Mouse (Mus musculus): Measurements from ENCODE around the gene Zdhhc19.

The Zdhhc19 gene

GRCm38 (mm10) chr16:32551346-32551747 is 55.3 kb downstream of the Zdhhc19 start:
- no peak for DNase-seq

GRCm38 (mm10) chr16:32555588-32555987 is 59.5 kb downstream of the Zdhhc19 start:
- DNase-seq: no peak

- DNase-seq: no peak
Measured at GRCm38 (mm10) chr16:32559493-32559892, 63.4 kb downstream of the Zdhhc19 start.

- DNase-seq: no peak
Measured at GRCm38 (mm10) chr16:32563056-32563793, 67.2 kb downstream of the Zdhhc19 start.

GRCm38 (mm10) chr16:32567282-32567681 is 71.2 kb downstream of the Zdhhc19 start:
- DNase-seq: no peak

- no peak for DNase-seq
Measured at GRCm38 (mm10) chr16:32568401-32568800, 72.3 kb downstream of the Zdhhc19 start.

- DNase-seq: no peak
Measured at GRCm38 (mm10) chr16:32570042-32570441, 74.0 kb downstream of the Zdhhc19 start.

- DNase-seq: no peak
Measured at GRCm38 (mm10) chr16:32572528-32572927, 76.5 kb downstream of the Zdhhc19 start.

- DNase-seq: no peak
Measured at GRCm38 (mm10) chr16:32586482-32586881, 90.4 kb downstream of the Zdhhc19 start.

- DNase-seq: no peak
Measured at GRCm38 (mm10) chr16:32588568-32588967, 92.5 kb downstream of the Zdhhc19 start.

- DNase-seq: no peak
Measured at GRCm38 (mm10) chr16:32591521-32591920, 95.5 kb downstream of the Zdhhc19 start.

- DNase-seq: no peak
Measured at GRCm38 (mm10) chr16:32593283-32593805, 97.3 kb downstream of the Zdhhc19 start.

GRCm38 (mm10) chr16:32593916-32594315 is 97.9 kb downstream of the Zdhhc19 start:
- no peak for DNase-seq

- no peak for DNase-seq
Measured at GRCm38 (mm10) chr16:32594701-32595100, 98.6 kb downstream of the Zdhhc19 start.

GRCm38 (mm10) chr16:32595142-32595855 is 99.2 kb downstream of the Zdhhc19 start:
- no peak for DNase-seq

- peak; percentile 45 to 51 for DNase-seq
Measured at GRCm38 (mm10) chr16:32597909-32598381, 101.9 kb downstream of the Zdhhc19 start.

GRCm38 (mm10) chr16:32599151-32599550 is 103.1 kb downstream of the Zdhhc19 start:
- DNase-seq: no peak

GRCm38 (mm10) chr16:32602193-32602685 is 106.2 kb downstream of the Zdhhc19 start:
- no peak for DNase-seq

- no peak for DNase-seq
Measured at GRCm38 (mm10) chr16:32607562-32608343, 111.7 kb downstream of the Zdhhc19 start.

- no peak for DNase-seq
Measured at GRCm38 (mm10) chr16:32608344-32608711, 112.3 kb downstream of the Zdhhc19 start.

GRCm38 (mm10) chr16:32608712-32609400 is 112.8 kb downstream of the Zdhhc19 start, which contains the start of gene Tfrc:
Gene Tfrc (plus strand): TSS chr16:32608920.
- peak; percentile 99 for DNase-seq

- no peak for DNase-seq
Measured at GRCm38 (mm10) chr16:32609401-32609779, 113.3 kb downstream of the Zdhhc19 start.
